Mouse (Mus musculus) thymus, postnatal 10 days (tissue): ENCODE results near the gene Gm17720.
"Not testable (repeated sequence)": the region's sequence is repeated elsewhere in the genome, so short reads cannot be mapped to it uniquely, and the experiment has no call there.

Source experiments
- DNase-seq, 2 experiments: peaks; one replicate each; pipeline ENCODE4 v3.0.0; 2021; ENCODE audit warnings: low spot score in 2 of 2

The Gm17720 gene

DNA sequence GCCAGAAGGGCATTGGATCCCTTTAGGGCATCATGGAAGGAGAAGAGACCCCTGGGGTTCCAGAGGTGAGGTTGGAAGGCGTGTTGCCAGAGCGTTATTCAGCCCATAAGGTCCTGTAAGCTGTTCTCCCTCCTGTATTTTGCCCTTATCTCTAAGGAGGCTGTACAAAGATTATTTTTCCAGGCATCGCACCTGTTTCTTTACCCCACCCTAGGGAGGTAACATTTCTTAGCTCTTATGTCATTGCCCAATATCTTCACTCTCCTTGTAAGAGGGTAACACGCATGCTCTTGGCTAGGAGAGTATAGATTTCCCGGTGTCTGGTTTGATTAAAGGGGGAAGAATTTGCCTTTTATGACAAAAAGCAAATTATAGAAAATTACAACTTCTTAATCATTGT is 62.9 kb downstream of the Gm17720 start, which contains the start of gene Chst4:
TSS of gene Chst4 (minus strand) at position 82 of the 400 bp plus-strand sequence.
- no peak for DNase-seq

DNA sequence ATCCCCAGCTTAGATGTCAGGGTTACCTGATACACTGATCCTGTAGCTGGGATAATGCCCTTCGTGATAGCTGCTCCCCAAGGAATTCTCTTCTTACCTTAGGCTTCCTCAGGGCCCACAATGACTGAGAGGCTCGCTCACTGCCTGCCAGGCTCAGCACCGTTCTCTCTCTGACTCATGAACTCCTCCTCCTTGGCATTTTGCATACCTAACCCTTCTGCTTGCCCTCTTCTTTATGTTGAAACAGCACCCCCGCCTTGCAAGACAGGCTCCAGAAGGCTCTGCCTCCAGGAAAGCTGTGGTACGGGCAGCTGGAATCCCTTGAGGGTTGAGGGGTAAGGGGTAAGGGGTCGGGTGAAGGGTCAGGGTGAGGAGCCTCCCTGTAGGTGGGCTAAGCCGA is 63.3 kb downstream of the Gm17720 start:
- no peak for DNase-seq

DNA sequence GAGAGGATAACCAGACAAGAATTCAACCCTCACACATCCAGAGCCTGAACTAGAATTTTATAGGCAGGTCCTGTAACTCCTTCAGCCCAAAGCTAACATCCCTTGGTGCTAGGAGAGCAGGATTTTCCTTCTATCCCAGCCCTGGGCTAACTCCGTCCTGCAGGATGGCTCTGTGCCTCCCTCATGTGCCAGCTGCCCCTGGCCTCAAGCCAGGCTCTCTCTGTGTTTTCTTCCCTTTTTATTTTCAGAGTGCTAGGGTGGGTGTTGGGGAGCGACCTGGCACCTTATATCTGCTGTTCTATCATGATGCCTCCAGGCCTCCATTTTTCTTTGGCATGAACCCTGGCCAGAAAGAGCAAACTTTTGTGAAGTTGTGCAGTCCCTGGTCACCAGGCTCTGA is 66.4 kb downstream of the Gm17720 start:
- no peak for DNase-seq

DNA sequence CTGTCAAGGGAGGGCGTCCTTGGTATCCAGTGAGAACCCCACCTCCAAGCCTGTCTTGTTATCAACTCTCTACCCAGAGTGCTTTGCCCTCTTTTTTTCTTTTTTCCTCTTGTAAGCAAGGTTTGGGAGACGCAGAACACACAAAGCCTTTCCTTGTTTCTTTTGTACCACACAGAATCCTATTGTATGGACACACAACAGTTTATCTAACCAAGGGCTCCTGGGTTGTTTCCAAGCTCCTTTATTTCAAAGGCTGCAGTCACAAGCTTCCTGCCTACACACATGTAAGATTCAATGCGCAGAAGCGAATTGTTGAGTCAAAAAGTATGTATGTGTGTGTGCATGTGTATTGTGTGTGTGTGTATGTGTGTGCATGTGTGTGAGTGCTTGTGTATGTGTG is 68.2 kb downstream of the Gm17720 start:
- no peak for DNase-seq

DNA sequence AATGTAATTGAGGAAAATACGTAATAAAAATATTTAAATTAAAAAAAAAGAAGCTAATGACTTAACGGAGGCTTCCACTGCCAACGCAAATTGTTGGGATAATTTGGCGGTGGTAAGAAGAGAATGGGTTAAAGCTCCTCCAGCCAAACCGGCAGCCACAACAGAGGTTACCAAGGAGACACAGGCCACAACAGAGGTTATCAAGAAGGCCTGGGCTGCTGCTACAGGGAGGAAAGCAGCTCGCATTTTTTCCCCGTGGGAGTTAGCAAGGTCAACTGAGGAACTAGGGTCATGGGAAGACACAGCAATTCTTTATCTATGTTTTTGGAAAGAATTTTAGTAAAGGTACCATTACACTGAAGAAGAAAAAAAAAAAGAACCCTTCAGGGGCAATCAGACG is 68.8 kb downstream of the Gm17720 start:
- DNase-seq, result not testable (repeated sequence)
